Mouse (Mus musculus) CH12.LX (cell line): Measurements from ENCODE around the gene Rbbp8nl.

Experiments used
- CTCF ChIP-seq, 2 experiments: IDR thresholded peaks in 1 of 2; conservative IDR thresholded peaks in 1 of 2; 2 replicates each; pipeline ENCODE4 v1.5.1; 2011 to 2012; ENCODE audit warnings: low read depth in 2 of 2, low read length in 2 of 2, improper control_type of control experiment in 1 of 2, inconsistent platforms in 1 of 2, mild to moderate bottlenecking in 1 of 2, moderate library complexity in 1 of 2
- MAZ ChIP-seq: IDR thresholded peaks from 2 replicates; pipeline ENCODE4 v1.6.1; 2012; ENCODE audit warnings: low read depth, mild to moderate bottlenecking, inconsistent platforms, low read length, improper control_type of control experiment, moderate library complexity
- MEF2A ChIP-seq: IDR thresholded peaks from 2 replicates; pipeline ENCODE4 v1.6.1; 2014; ENCODE audit warnings: low read depth, mild to moderate bottlenecking, inconsistent platforms, low read length, improper control_type of control experiment, borderline replicate concordance
- POLR2A ChIP-seq: IDR thresholded peaks from 2 replicates; pipeline ENCODE4 v1.6.1; 2011; ENCODE audit warnings: low read depth, mild to moderate bottlenecking, improper control_type of control experiment, low read length
- RCOR1 ChIP-seq: conservative IDR thresholded peaks from 2 replicates; pipeline ENCODE4 v1.6.1; 2012; ENCODE audit warnings: low read depth, mild to moderate bottlenecking, inconsistent platforms, low read length, improper control_type of control experiment
- TCF12 ChIP-seq: IDR thresholded peaks from 2 replicates; pipeline ENCODE4 v1.6.1; 2014; ENCODE audit warnings: low read depth, mild to moderate bottlenecking, inconsistent platforms, low read length, improper control_type of control experiment
- ZC3H11A ChIP-seq: IDR thresholded peaks from 2 replicates; pipeline ENCODE4 v1.6.1; 2012; ENCODE audit warnings: low read depth, mild to moderate bottlenecking, inconsistent platforms, low read length, improper control_type of control experiment
- ZNF384 ChIP-seq: IDR thresholded peaks from 2 replicates; pipeline ENCODE4 v1.6.1; 2012; ENCODE audit warnings: low read depth, low read length, improper control_type of control experiment, inconsistent platforms

GRCm38 (mm10) chr2:180233101-180233904 lies 56.4 kb downstream of the Rbbp8nl start:
- TF ChIP-seq POLR2A, result no peak
- TF ChIP-seq CTCF (conservative IDR thresholded peaks at IDR 0.05 in 1 of 2, IDR thresholded peaks at IDR 0.05 in 1 of 2; ENCODE audit: low read depth in 2 of 2, low read length in 2 of 2), result no peak
- TF ChIP-seq RCOR1, result no peak
- no peak for TF ChIP-seq ZC3H11A
- no peak for TF ChIP-seq ZNF384
- TF ChIP-seq MAZ, result no peak
- no peak for TF ChIP-seq TCF12
- no peak for TF ChIP-seq MEF2A
